Mouse (Mus musculus) cortical plate, adult 2 months (tissue): ENCODE data around the gene Calb2. TPM values are rescaled to one million over a fixed set of nuclear protein-coding genes. Genes with fewer than 3 reads are reported as not detected.
A peak's percentile ranks its signal among the peaks of the same experiment; 100 is the strongest.

Experiments
- H3K27ac ChIP-seq: fragments of 200-500 bp; 2 replicates; pipeline ENCODE4 v1.5.1; 2012; ENCODE audit warnings: low read length, control low read depth, inconsistent platforms; ENCODE audit not compliant: insufficient read depth
- H3K4me1 ChIP-seq: fragments of 200-500 bp; 2 replicates; pipeline ENCODE4 v1.6.1; 2011; ENCODE audit warnings: low read length; ENCODE audit not compliant: control insufficient read depth, insufficient read depth
- H3K4me3 ChIP-seq: fragments of 200-500 bp; 2 replicates; pipeline ENCODE4 v1.5.1; 2011; ENCODE audit warnings: mild to moderate bottlenecking, low read length, control low read depth; ENCODE audit not compliant: insufficient read depth
- CTCF ChIP-seq: fragments of 200-500 bp; IDR thresholded peaks from 2 replicates; pipeline ENCODE4 v1.5.1; 2011; ENCODE audit warnings: mild to moderate bottlenecking, control low read depth, low read length; ENCODE audit not compliant: insufficient read depth; ENCODE audit errors: extremely low read depth
- POLR2A ChIP-seq: fragments of 200-500 bp; IDR thresholded peaks from 2 replicates; pipeline ENCODE4 v1.6.1; 2011; ENCODE audit warnings: mild to moderate bottlenecking, low read length, control low read depth; ENCODE audit not compliant: insufficient read depth; ENCODE audit errors: extremely low read depth
- polyA plus RNA-seq: library from polyadenylated mRNA; depleted of rRNA; stranded (reverse); fragments of >200 nt; gene quantifications from 2 replicates; pipeline ENCODE4 v1.2.3, GENCODE M21; 2012

Calb2 gene
- polyA plus RNA-seq, 1 experiment = 14.4 TPM

DNA sequence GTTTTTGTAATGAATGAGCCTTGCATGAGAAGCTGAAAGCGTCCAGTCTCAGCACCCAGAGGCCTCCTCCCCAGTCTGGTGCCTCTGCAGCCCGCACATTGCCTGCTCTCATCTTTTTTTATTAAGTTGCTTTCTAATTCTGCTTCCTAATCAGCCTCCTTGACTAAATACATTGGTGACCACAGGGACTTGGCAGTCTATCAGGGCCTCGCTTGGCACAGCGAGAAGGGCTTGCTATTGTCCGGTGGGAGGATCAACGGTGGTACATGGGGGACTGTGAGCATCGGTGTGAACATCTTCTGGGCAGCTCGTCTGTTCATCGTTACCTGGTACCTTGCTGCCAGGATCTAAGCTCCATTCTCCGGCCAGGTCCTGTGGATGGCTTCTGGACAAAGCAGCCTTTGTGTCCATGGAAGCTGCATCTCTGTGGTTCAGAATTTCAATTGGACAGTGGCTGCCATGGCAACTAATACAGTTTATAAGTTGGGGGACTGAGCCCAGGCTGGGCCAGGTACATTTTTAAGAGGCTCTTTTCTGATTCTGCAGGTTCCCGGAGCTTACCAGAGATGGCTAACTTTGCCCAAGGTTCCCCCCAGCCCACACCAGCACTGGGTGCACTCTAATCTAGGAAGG lies 14.8 kb upstream of the Calb2 start:
- no peak overlapping the region for H3K4me3 ChIP-seq
- TF ChIP-seq POLR2A (no peak), CTCF (no peak)
- H3K27ac ChIP-seq = no peak overlapping the region
- H3K4me1 ChIP-seq = peaks cover 1% of the 10 kb centered on the region; the same call in 1 of the 2 replicates

DNA sequence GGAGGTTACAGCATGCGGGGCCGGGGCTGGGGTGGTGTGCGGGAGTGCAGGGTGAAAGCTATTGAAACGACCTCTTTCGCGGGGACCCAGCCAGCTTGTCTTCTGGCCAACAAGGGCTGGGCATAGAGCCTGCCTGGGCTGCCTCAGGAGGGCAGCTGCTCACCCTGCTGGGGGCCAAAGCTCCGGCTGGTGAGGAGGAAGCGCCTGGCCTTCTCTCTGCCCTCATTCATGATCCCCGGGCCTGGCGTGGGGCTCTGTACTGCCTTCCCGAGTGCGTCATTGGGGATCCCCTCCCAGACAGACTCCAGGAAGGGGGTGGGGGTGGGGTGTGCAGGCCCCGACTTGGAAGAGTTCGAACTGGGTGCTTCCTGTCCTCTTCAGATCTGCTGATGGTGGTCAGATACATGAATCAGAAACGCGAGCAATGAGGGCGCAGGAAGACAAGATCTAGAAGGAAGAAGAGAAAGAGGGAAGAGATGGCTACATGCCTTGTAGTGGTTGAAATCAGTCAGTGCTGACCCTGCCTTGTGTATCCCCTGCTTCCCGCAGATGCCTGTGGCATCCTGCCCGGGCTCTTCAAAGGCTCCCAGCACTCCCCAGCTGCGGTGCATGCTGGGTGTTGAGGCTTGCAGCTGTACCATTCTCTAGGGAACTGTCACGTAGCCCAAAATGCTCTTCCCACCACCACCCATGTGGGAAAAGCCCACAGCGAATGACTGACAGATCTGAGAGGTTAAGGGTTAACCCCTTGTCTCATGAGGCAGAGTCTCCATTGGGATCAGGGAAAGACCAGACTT lies 9.5 kb upstream of the Calb2 start:
- no peak overlapping the region for H3K4me3 ChIP-seq
- peaks cover 1% of the 10 kb centered on the region; the same call in 1 of the 2 replicates for H3K4me1 ChIP-seq
- H3K27ac ChIP-seq = no peak overlapping the region
- no peak for TF ChIP-seq POLR2A
- no peak for TF ChIP-seq CTCF

DNA sequence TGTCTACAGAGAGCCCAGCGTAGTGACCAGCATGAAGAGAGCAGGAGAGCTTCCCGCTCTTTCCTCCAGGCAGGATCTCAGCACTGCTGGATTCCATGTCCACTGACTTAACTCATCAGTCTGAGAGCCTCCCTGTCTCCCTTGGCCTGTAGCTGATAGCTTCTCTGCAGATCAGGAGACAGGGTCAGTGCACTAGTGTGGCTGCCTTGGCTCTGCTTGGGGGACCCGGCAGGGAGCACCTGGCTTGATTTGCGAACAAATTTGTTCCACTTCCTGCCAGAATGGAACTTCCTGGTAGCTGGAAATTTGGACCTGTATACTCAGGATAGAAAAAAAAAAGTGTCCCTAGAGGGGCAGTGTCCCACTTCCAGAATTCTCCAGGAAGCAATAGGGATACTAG lies 6.8 kb upstream of the Calb2 start:
- TF ChIP-seq POLR2A (no peak), CTCF (no peak)
- Histone ChIP-seq H3K4me1 (no peaks in the 10 kb centered on the region), H3K27ac (no peak overlapping the region), H3K4me3 (no peak overlapping the region)

- no peak overlapping the region for H3K4me3 ChIP-seq
- no peak overlapping the region for H3K27ac ChIP-seq
- no peak for TF ChIP-seq CTCF
- no peak for TF ChIP-seq POLR2A
- no peaks in the 10 kb centered on the region for H3K4me1 ChIP-seq
These were observed 4.2 kb upstream of the Calb2 start for GRCm38 (mm10) chr8:110172161-110172560.

DNA sequence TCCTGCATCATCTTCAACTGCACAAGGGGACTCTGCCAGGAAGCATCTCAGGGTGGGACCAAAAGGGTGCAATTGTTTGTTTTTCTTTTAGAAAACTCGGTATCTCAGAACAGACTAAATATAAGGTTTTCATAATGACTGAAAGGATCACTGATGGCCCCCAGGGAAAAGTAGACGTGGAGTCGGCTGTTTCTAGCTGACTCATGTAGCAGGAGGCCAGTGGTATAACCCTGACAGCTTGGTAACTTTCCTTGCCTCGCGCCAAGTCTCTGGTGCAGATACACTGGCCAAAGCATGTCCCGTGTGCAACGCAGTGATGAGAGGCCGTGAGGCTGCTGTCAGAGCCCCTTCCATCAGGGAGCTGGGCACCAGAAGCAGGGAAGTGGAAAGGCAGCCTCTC lies 1.7 kb downstream of the Calb2 start:
- TF ChIP-seq CTCF = no peak
- TF ChIP-seq POLR2A = no peak
- no peak overlapping the region for H3K27ac ChIP-seq
- H3K4me3 ChIP-seq = no peak overlapping the region
- no peaks in the 10 kb centered on the region for H3K4me1 ChIP-seq

- Histone ChIP-seq H3K27ac (no peak overlapping the region), H3K4me1 (no peaks in the 10 kb centered on the region), H3K4me3 (no peak overlapping the region)
- TF ChIP-seq POLR2A (no peak), CTCF (no peak)
These were observed 6.0 kb downstream of the Calb2 start for GRCm38 (mm10) chr8:110162007-110162406.

- Histone ChIP-seq H3K27ac (no peak overlapping the region), H3K4me1 (no peaks in the 10 kb centered on the region), H3K4me3 (no peak overlapping the region)
- TF ChIP-seq CTCF (no peak), POLR2A (no peak)
These were observed 15.1 kb downstream of the Calb2 start for GRCm38 (mm10) chr8:110152951-110153350.

DNA sequence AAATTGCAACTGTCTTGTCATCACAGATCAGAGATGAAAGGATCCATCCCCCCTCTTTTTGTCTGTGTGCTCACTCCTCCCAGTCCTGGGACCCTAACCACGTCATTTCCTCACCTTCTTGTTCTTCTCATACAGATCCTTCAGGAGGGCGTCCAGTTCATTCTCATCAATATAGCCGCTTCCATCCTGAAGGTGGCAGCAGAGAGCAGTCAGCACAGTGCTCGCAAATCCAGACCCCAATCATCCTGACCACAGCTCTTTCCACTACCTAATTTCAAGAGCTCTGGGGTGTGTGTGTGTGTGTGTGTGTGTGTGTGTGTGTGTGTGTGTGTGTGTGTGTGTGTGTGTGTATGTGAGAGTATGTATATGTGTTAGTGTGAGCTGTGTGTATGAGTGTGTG lies 22.5 kb downstream of the Calb2 start:
- no peaks in the 10 kb centered on the region for H3K4me1 ChIP-seq
- TF ChIP-seq CTCF = peak; percentile 86
- TF ChIP-seq POLR2A = no peak
- no peak overlapping the region for H3K27ac ChIP-seq
- H3K4me3 ChIP-seq = no peak overlapping the region

DNA sequence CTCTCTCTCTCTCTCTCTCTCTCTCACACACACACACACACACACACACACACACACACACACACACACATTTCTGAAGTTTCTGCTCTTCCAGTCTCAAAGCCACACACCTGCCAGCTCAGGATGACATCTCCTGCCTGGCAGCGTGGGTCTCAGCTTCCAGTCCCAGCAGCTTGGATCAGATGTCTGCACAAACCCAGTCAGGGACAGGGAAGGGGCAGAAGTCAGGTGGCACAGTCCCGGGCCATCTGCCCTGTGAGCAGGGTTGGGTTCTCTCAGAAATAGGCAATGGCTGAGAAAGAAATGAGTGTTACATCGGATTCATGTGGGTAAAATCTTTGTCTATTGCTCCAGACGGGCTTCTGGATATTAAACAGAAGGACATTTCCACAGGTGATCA lies 27.2 kb downstream of the Calb2 start:
- Histone ChIP-seq H3K4me3 (no peak overlapping the region), H3K4me1 (no peaks in the 10 kb centered on the region), H3K27ac (no peak overlapping the region)
- no peak for TF ChIP-seq POLR2A
- TF ChIP-seq CTCF = no peak

GRCm38 (mm10) chr8:110140156-110140555 lies 27.9 kb downstream of the Calb2 start:
- Histone ChIP-seq H3K27ac (no peak overlapping the region), H3K4me3 (no peak overlapping the region), H3K4me1 (no peaks in the 10 kb centered on the region)
- TF ChIP-seq POLR2A (no peak), CTCF (no peak)
